Mouse (Mus musculus) hindbrain, embryonic 13.5 days (tissue): Measurements from ENCODE around the gene Acp7. TPM values are rescaled to one million over a fixed set of nuclear protein-coding genes. Genes with fewer than 3 reads are reported as not detected.
"Not testable (repeated sequence)": the region's sequence is repeated elsewhere in the genome, so short reads cannot be mapped to it uniquely, and the experiment has no call there.

ENCODE experiments used
- ATAC-seq: fragments of 200-750 bp; cut with Nextera tagmentation; 2 replicates; pipeline ENCODE4 v1.8.0; 2017; ENCODE audit warnings: moderate TSS enrichment; ENCODE audit not compliant: low FRiP score
- H3K27ac ChIP-seq: fragments of 300-500 bp; sonication (generic); 2 replicates; pipeline ENCODE4 v1.5.1; 2015; ENCODE audit warnings: inconsistent platforms, mild to moderate bottlenecking, moderate library complexity
- H3K27me3 ChIP-seq: fragments of 300-500 bp; sonication (generic); 2 replicates; pipeline ENCODE4 v1.6.1; 2015; ENCODE audit warnings: mild to moderate bottlenecking, inconsistent platforms
- H3K36me3 ChIP-seq: fragments of 300-500 bp; sonication (generic); 2 replicates; pipeline ENCODE4 v1.6.1; 2015; ENCODE audit warnings: mild to moderate bottlenecking, inconsistent platforms
- H3K4me1 ChIP-seq: fragments of 300-500 bp; sonication (generic); replicated peaks from 2 replicates; pipeline ENCODE4 v1.6.1; 2015; ENCODE audit warnings: inconsistent platforms
- H3K4me2 ChIP-seq: fragments of 300-500 bp; sonication (generic); 2 replicates; pipeline ENCODE4 v1.6.1; 2015; ENCODE audit warnings: inconsistent platforms, mild to moderate bottlenecking, moderate library complexity
- H3K4me3 ChIP-seq: fragments of 300-500 bp; sonication (generic); 2 replicates; pipeline ENCODE4 v1.5.1; 2015; ENCODE audit warnings: mild to moderate bottlenecking, inconsistent platforms
- H3K9ac ChIP-seq: fragments of 300-500 bp; sonication (generic); 2 replicates; pipeline ENCODE4 v1.6.1; 2015; ENCODE audit warnings: mild to moderate bottlenecking, inconsistent platforms
- H3K9me3 ChIP-seq: fragments of 300-500 bp; sonication (generic); 2 replicates; pipeline ENCODE4 v1.6.1; 2016; ENCODE audit warnings: inconsistent platforms
- WGBS: fragments of 180-500 bp; shearing (Covaris S2); methylation state at CpG from one replicate; pipeline ENCODE4 v1.1.7; 2015; 5-methylcytosine and 5-hydroxymethylcytosine counted together
- polyA plus RNA-seq: library from polyadenylated mRNA; unstranded; fragments of >200 nt; fragmentation: Nextera tagmentation; extraction: Ambion mirVana; gene quantifications from 2 replicates; pipeline ENCODE4 v1.2.1, GENCODE M21; 2015

Gene Acp7
- polyA plus RNA-seq, 1 experiment from 2014 or later = not detected

DNA sequence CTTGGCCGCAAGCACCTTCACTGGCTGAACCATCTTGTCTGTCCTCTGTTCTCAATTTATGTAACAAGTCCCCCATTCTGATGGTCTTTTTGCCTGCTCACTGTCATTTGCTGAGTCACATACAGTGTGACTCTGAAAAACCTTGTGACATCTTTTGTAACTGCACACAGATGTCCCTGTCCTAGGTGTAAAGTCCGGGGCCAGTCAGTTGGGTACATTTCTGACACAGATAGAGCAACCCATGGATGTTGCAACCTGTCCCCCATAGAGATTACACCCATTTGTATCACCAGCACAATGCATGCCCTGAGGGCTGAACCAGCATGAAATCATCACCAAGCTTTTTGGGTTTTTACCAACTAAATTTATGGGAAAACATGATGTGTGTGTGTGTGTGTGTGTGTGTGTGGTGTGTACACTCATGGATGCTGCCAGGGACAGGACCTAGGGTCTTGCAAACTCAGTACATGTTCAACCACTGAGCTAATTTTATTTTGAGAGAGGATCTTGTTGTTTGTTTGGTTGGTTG is 14.9 kb upstream of the Acp7 start:
- H3K27ac ChIP-seq = no peak overlapping the region
- H3K4me1 ChIP-seq = no peaks in the 10 kb centered on the region
- 0 out of 2 replicates have a peak, but pooled peaks cover 3% of the 10 kb centered on the region for H3K9me3 ChIP-seq
- no peaks in the 10 kb centered on the region for H3K27me3 ChIP-seq
- H3K9ac ChIP-seq = no peak overlapping the region
- 95% methylated on average over 2 of the region's 2 CpGs for WGBS
- ATAC-seq = no peak
- no peak overlapping the region for H3K4me2 ChIP-seq
- H3K4me3 ChIP-seq = no peak overlapping the region
- no peaks in the 10 kb centered on the region for H3K36me3 ChIP-seq

DNA sequence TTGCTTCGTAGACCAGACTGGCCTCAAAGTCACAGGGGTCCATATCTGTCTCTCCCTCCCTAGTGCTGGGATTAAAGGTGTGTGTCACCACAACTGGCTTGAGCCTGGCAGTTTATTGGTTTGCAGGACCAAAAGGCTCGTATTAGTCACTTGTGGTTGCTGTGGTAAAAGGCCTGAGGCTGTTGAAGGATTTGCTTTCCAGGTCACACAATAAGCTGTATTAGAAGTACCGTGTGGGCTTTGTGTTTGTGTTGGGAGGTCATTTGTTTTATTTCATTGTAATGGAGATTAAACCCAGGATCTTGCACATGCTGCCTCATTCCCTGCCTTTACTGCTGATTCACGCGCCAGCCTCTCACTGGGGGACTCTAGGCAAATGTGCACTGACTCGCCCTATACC is 14.2 kb upstream of the Acp7 start:
- Histone ChIP-seq H3K4me3 (no peak overlapping the region), H3K4me2 (no peak overlapping the region), H3K9me3 (0 out of 2 replicates have a peak, but pooled peaks cover 3% of the 10 kb centered on the region), H3K36me3 (no peaks in the 10 kb centered on the region), H3K9ac (no peak overlapping the region), H3K4me1 (no peaks in the 10 kb centered on the region), H3K27ac (no peak overlapping the region), H3K27me3 (no peaks in the 10 kb centered on the region)
- 41% methylated on average over 6 of the region's 6 CpGs for WGBS
- ATAC-seq = no peak

DNA sequence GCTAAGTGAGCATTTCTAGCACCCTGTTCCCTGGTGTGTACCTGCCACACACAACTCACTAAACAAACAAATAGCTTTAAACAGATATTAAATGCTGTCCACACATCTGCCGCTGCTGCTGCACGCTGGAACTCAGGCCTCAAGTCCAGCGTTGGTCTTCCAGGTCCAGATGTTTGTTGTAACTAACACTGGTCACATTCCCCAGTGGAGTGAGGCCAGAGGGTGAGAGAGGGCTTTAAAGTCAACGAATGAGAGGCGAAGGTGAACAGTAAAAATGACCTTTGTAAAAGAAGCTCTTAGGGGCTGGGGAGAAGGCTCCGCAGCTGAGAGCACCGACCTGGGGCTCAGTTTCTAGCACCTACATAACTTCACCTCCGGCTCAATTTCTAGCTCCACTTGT is 10.4 kb upstream of the Acp7 start:
- WGBS = 86% methylated on average over 8 of the region's 8 CpGs
- Histone ChIP-seq H3K9me3 (no peaks in the 10 kb centered on the region), H3K4me1 (no peaks in the 10 kb centered on the region), H3K4me3 (no peak overlapping the region), H3K27ac (no peak overlapping the region), H3K4me2 (no peak overlapping the region), H3K9ac (no peak overlapping the region), H3K27me3 (no peaks in the 10 kb centered on the region), H3K36me3 (no peaks in the 10 kb centered on the region)
- ATAC-seq = no peak

DNA sequence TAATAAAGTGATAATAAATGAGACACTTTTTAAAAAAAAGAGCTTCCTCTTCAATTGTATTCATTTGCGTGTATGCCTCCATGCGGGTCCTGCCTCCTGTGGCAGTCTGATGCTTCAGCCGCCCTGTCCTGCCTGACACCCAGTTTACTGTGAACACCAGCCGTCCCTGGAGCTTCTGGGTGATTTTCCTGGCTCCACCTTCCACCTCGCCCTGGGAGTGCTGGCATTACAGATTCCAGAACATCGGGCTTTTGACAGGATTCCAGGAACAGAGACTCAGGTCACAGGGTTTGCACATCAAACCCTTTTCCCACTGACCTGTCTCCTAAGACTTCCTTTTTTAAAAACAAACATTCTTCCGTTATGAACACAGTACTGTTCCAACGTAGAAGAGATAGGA is 6.4 kb upstream of the Acp7 start:
- Histone ChIP-seq H3K36me3 (no peaks in the 10 kb centered on the region), H3K9ac (no peak overlapping the region), H3K4me1 (no peaks in the 10 kb centered on the region), H3K4me3 (no peak overlapping the region), H3K27me3 (peaks cover 5% of the 10 kb centered on the region; the same call in 1 of the 2 replicates), H3K4me2 (no peak overlapping the region), H3K27ac (no peak overlapping the region), H3K9me3 (no peaks in the 10 kb centered on the region)
- ATAC-seq = no peak
- 24% methylated on average over 8 of the region's 8 CpGs for WGBS

DNA sequence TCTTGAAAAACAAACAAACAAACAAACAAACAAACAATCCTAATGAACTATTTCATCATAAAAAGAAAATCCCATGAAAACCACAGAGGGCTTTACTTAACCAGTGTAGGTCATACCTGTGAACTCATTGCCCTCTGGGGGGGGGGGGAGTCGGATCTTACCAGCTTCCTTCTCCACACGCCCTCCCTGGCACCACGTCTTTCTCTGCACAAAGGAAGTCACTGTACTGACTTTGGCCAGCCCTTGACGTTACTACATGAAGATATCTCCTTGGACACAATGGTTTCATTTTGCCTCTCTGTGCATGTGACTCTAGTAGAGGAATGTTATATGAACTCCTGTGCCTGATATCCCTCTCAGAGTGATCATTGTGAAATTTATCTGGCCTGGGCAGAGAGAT is 3.0 kb upstream of the Acp7 start:
- ATAC-seq = no peak
- no peaks in the 10 kb centered on the region for H3K36me3 ChIP-seq

DNA sequence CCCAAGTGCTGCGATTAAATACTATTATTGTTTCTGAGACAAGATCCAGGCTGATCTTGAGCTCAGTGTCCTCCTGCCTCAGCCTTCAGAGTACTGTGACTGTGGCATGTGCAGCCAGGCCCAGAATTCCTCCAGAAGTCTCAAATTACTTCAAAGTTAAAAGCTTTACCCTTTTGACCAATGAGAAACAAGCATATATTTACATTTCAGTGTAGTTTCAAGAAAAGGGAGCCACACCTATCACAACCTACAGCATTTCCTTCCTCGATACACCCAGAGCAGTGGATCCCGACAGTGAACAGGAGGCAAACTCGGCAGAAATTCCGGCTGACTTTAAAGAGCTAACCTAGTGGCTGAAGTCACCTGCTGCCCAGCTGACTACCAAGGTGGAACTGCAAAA is 6.3 kb downstream of the Acp7 start:
- WGBS = 89% methylated on average over 5 of the region's 5 CpGs
- no peak for ATAC-seq
- H3K4me1 ChIP-seq = peaks cover 5% of the 10 kb centered on the region

More for the DNA sequence above, 3.0 kb upstream of the Acp7 start:
- Histone ChIP-seq H3K4me2 (no peak overlapping the region), H3K27ac (no peak overlapping the region), H3K4me3 (no peak overlapping the region), H3K9me3 (no peaks in the 10 kb centered on the region), H3K27me3 (peaks cover 36% of the 10 kb centered on the region), H3K4me1 (peaks cover 18% of the 10 kb centered on the region), H3K9ac (no peak overlapping the region)
- 84% methylated on average over 4 of the region's 4 CpGs for WGBS

DNA sequence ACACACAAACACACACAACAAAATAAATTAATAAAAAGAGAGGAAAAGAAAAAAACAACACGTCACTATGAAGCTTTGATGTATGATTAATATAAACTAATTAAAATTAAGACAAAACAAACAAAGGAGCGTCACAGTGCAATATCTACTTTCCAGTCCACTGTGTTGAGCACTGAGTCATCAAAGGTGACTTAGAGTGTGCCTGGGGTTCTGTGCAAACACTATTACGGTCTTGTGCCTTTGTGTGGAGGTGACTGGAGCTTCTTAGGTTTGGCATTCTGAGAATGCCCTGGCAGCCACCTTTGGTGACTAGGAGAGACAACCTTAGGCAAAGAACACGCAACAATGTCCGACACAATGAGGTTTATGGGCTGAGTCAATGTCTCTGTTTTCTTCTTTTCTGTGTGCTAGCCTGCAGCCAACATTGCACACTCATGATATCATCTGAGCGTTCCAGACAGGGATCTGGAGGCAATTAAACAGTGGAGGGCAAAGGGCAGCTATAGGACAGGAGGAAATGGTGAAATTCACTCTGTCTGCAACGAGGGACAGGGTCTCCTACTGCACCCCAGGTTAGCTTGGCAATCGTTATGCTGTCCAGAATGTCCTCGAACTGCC is 11.9 kb downstream of the Acp7 start:
- Histone ChIP-seq H3K4me1 (no peaks in the 10 kb centered on the region), H3K27me3 (no peaks in the 10 kb centered on the region), H3K4me3 (no peak overlapping the region), H3K27ac (no peak overlapping the region), H3K4me2 (no peak overlapping the region), H3K9me3 (no peaks in the 10 kb centered on the region), H3K36me3 (no peaks in the 10 kb centered on the region), H3K9ac (no peak overlapping the region)
- WGBS = 85% methylated on average over 9 of the region's 9 CpGs
- ATAC-seq = no peak

More for the DNA sequence above, 6.3 kb downstream of the Acp7 start:
- no peak overlapping the region for H3K4me2 ChIP-seq
- H3K36me3 ChIP-seq = no peaks in the 10 kb centered on the region
- H3K9ac ChIP-seq = no peak overlapping the region
- H3K4me3 ChIP-seq = no peak overlapping the region
- no peak overlapping the region for H3K27ac ChIP-seq
- H3K9me3 ChIP-seq = no peaks in the 10 kb centered on the region
- peaks cover 18% of the 10 kb centered on the region for H3K27me3 ChIP-seq

DNA sequence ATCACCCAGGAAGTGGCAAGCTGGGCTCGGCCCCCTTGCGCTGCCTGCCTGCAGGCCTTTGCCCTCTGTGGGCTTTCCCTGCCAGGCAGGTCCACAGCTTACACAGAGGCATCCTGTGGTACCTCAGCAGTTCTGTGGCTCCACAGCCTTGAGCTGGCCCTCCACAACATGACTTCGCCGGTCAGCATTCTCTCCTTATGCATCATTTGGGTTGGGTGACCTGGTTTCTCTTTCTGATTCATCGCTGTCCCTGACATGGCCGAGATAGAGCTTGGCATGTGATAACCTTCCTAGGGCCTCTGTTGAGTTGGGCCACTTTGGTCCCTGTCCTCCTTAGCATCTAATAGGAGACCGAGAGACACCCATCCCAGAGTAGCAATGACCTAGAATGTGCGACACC is 25.2 kb downstream of the Acp7 start:
- WGBS = 95% methylated on average over 8 of the region's 8 CpGs
- no peak for ATAC-seq
- H3K36me3 ChIP-seq = no peaks in the 10 kb centered on the region

DNA sequence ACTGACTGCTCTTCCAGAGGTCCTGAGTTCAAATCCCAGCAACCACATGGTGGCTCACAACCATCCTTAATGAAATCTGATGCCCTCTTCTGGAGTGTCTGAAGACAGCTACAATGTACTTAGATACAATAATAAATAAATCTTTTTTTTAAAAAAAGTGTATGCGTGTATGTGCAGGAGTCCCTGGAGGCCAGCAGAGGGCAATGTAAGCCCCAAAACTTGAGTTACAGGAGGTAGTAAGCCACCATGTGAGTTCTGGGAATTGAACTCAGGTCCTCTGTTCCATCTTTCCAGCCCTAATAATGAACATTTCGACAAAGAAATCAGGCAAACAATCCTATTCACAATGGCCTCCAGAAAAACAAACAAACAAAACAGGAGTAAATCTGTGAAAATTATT is 27.3 kb downstream of the Acp7 start:
- H3K27ac ChIP-seq, H3K4me2 ChIP-seq, H3K4me1 ChIP-seq, H3K9me3 ChIP-seq, ATAC-seq, H3K36me3 ChIP-seq, H3K27me3 ChIP-seq, H3K9ac ChIP-seq, H3K4me3 ChIP-seq: not testable (repeated sequence)
- WGBS = 78% methylated on average over 2 of the region's 2 CpGs

More for the DNA sequence above, 25.2 kb downstream of the Acp7 start:
- H3K4me1 ChIP-seq = 0 out of 2 replicates have a peak, but pooled peaks cover 7% of the 10 kb centered on the region
- H3K27me3 ChIP-seq = no peaks in the 10 kb centered on the region
- H3K27ac ChIP-seq = no peak overlapping the region
- H3K4me2 ChIP-seq = no peak overlapping the region
- no peak overlapping the region for H3K9ac ChIP-seq
- no peaks in the 10 kb centered on the region for H3K9me3 ChIP-seq
- no peak overlapping the region for H3K4me3 ChIP-seq

DNA sequence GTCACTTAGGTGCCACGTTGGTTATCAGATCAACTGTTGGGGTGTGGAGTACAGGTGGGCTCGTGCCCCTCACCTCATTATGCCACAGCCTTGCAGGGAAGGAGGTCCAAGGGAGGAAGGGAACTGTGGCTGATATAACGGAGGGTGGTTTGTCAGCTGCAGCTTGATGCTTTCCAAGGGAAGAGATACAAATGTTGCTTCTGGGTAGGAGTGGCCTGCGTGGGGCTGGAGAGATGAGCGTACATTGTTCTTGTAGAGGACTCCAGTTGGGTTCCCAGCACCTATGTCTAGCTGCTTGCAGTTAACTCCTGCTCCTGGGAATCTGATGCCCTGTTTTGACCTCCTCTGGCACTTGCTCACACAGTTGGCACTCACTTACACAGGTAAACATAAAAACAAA is 28.0 kb downstream of the Acp7 start:
- Histone ChIP-seq H3K9ac (no peak overlapping the region), H3K4me3 (no peak overlapping the region), H3K27ac (no peak overlapping the region), H3K9me3 (no peaks in the 10 kb centered on the region), H3K27me3 (no peaks in the 10 kb centered on the region), H3K36me3 (no peaks in the 10 kb centered on the region), H3K4me1 (0 out of 2 replicates have a peak, but pooled peaks cover 9% of the 10 kb centered on the region), H3K4me2 (no peak overlapping the region)
- 76% methylated on average over 5 of the region's 5 CpGs for WGBS
- no peak for ATAC-seq

DNA sequence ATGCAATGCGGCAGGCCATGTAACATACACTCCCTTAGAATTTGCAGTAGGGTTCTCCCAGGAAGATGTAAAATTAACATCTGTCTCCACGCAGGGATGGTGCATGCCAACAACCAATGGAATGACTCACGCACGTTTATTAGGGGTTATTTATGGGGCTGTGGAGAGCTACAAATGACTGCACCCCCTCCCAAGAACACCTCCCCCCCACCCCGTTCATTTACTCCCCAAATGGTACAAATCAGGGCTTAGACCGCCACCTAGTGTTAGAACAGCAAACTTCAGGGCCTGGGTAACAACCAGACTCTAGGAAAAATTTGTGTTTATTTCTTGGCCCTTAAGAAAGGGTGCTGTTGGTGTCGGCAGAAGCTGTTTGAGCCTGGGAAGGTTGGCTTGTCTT is 29.5 kb downstream of the Acp7 start:
- no peaks in the 10 kb centered on the region for H3K27me3 ChIP-seq
- peak overlapping the region; percentile 59; the same call in 1 of the 2 replicates for H3K27ac ChIP-seq
- 24% methylated on average over 7 of the region's 7 CpGs for WGBS
- H3K4me3 ChIP-seq = no peak overlapping the region
- ATAC-seq = no peak
- peak overlapping the region; percentile 18; the same call in 1 of the 2 replicates for H3K4me2 ChIP-seq
- H3K9me3 ChIP-seq = no peaks in the 10 kb centered on the region
- H3K4me1 ChIP-seq = peaks cover 18% of the 10 kb centered on the region
- H3K9ac ChIP-seq = no peak overlapping the region
- no peaks in the 10 kb centered on the region for H3K36me3 ChIP-seq

DNA sequence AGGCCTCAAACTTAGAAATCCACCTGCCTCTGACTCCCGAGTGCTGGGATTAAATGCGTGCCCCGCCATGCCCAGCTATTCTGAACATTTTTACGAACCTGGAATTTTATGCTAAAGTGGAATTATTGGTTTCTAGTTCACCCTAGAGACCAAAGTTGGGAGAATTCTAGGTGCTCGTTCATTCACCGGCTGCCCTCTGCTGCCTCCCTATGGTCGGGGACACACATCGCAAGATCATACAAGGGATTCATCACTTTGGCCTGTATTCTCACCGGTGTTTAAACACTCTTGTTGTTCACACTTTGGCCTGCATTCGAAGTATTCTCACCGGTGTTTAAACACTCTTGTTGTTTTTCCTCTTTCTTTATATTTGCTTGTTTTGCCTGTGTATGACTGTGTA is 30.1 kb downstream of the Acp7 start:
- ATAC-seq = no peak
- Histone ChIP-seq H3K4me1 (peaks cover 24% of the 10 kb centered on the region), H3K9ac (no peak overlapping the region), H3K27ac (peak overlapping the region; percentile 59), H3K4me3 (no peak overlapping the region), H3K9me3 (no peaks in the 10 kb centered on the region), H3K36me3 (no peaks in the 10 kb centered on the region), H3K27me3 (no peaks in the 10 kb centered on the region), H3K4me2 (no peak overlapping the region)
- 11% methylated on average over 11 of the region's 11 CpGs for WGBS

DNA sequence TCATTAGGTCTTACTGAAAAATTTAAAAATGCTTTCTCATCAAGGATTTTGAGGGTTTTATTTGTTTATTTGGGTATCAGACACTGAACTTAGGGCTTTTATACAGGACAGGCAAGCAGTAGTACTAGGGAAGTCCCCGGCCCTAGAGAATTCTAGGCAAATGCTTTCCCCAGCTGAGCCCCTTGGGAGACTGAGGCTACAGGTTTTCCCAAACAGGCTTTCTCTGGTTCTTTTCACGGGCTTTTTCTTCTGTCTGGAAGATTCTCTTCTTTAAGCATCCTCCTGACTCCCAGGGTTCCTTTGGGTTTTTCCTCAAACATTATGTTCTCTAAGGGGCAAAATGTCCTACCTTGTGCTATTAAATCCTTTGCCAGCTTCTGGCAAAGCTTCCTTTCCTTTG is 32.2 kb downstream of the Acp7 start:
- no peaks in the 10 kb centered on the region for H3K27me3 ChIP-seq
- H3K4me3 ChIP-seq = no peak overlapping the region
- no peak overlapping the region for H3K27ac ChIP-seq
- WGBS = 71% methylated on average over 2 of the region's 2 CpGs
- no peaks in the 10 kb centered on the region for H3K9me3 ChIP-seq
- ATAC-seq = no peak
- H3K4me2 ChIP-seq = no peak overlapping the region
- H3K4me1 ChIP-seq = peaks cover 45% of the 10 kb centered on the region
- no peaks in the 10 kb centered on the region for H3K36me3 ChIP-seq
- H3K9ac ChIP-seq = no peak overlapping the region
